Mouse (Mus musculus) lung, embryonic 15.5 days (tissue): ENCODE data around the gene St6gal1. TPM values are rescaled to one million over a fixed set of nuclear protein-coding genes. Genes with fewer than 3 reads are reported as not detected.

Source experiments
- ATAC-seq: fragments of 200-750 bp; cut with Nextera tagmentation; 2 replicates; pipeline ENCODE4 v1.8.0; 2017; ENCODE audit warnings: moderate number of reproducible peaks, borderline replicate concordance; ENCODE audit not compliant: low FRiP score, low TSS enrichment; ENCODE audit errors: extremely low read depth
- H3K27ac ChIP-seq: fragments of 300-500 bp; sonication (generic); 2 replicates; pipeline ENCODE4 v1.5.1; 2015; ENCODE audit warnings: moderate library complexity, mild to moderate bottlenecking, inconsistent platforms
- H3K27me3 ChIP-seq: fragments of 300-500 bp; sonication (generic); 2 replicates; pipeline ENCODE4 v1.6.1; 2015; ENCODE audit warnings: inconsistent platforms
- H3K36me3 ChIP-seq: fragments of 300-500 bp; sonication (generic); 2 replicates; pipeline ENCODE4 v1.6.1; 2015; ENCODE audit warnings: inconsistent platforms
- H3K4me1 ChIP-seq: fragments of 300-500 bp; sonication (generic); 2 replicates; pipeline ENCODE4 v1.6.1; 2015; ENCODE audit warnings: inconsistent platforms
- H3K4me2 ChIP-seq: fragments of 300-500 bp; sonication (generic); 2 replicates; pipeline ENCODE4 v1.6.1; 2015; ENCODE audit warnings: inconsistent platforms, mild to moderate bottlenecking, moderate library complexity
- H3K4me3 ChIP-seq: fragments of 300-500 bp; sonication (generic); 2 replicates; pipeline ENCODE4 v1.5.1; 2015; ENCODE audit warnings: mild to moderate bottlenecking, inconsistent platforms
- H3K9ac ChIP-seq: fragments of 300-500 bp; sonication (generic); 2 replicates; pipeline ENCODE4 v1.6.1; 2015; ENCODE audit warnings: inconsistent platforms
- H3K9me3 ChIP-seq: fragments of 300-500 bp; sonication (generic); 2 replicates; pipeline ENCODE4 v1.6.1; 2016; ENCODE audit warnings: inconsistent platforms
- WGBS: fragments of 180-500 bp; shearing (Covaris S2); methylation state at CpG from one replicate; pipeline ENCODE4 v1.1.7; 2015; 5-methylcytosine and 5-hydroxymethylcytosine counted together
- polyA plus RNA-seq: library from polyadenylated mRNA; unstranded; fragments of >200 nt; fragmentation: Nextera tagmentation; extraction: Ambion mirVana; gene quantifications from 2 replicates; pipeline ENCODE4 v1.2.1, GENCODE M21; 2015

Gene St6gal1
- polyA plus RNA-seq, 1 experiment from 2014 or later, result 52.7 TPM

DNA sequence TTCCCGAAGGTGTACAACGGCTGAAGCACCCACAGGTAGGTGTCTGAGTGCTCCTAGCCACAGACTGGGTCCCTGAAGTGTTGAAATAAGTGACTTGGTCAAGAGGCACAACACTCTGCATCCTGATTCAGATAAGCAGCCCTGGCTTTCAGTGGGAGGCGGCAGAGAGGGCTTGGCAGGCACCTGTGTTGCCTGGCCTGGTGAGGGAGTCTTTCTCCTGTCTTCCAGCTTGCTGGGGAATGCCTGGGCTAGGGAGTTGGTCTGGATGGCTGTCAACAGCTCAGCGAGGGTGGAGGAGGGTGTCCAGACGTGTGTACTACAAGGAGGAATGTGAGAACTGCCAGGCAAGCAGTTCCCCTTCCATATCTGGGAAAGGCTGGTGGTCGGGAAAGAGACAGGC, 15.0 kb downstream of the St6gal1 start:
- no peaks in the 10 kb centered on the region for H3K27me3 ChIP-seq
- 37% methylated on average over 6 of the region's 6 CpGs for WGBS
- H3K9me3 ChIP-seq, result no peaks in the 10 kb centered on the region
- H3K4me1 ChIP-seq, result peaks cover 48% of the 10 kb centered on the region
- peak; percentile 44 for ATAC-seq
- no peak overlapping the region for H3K4me2 ChIP-seq
- peak overlapping the region; percentile 94 for H3K27ac ChIP-seq
- 0 out of 2 replicates have a peak, but pooled peaks cover under 1% of the 10 kb centered on the region for H3K36me3 ChIP-seq
- H3K4me3 ChIP-seq, result no peak overlapping the region
- H3K9ac ChIP-seq, result no peak overlapping the region

DNA sequence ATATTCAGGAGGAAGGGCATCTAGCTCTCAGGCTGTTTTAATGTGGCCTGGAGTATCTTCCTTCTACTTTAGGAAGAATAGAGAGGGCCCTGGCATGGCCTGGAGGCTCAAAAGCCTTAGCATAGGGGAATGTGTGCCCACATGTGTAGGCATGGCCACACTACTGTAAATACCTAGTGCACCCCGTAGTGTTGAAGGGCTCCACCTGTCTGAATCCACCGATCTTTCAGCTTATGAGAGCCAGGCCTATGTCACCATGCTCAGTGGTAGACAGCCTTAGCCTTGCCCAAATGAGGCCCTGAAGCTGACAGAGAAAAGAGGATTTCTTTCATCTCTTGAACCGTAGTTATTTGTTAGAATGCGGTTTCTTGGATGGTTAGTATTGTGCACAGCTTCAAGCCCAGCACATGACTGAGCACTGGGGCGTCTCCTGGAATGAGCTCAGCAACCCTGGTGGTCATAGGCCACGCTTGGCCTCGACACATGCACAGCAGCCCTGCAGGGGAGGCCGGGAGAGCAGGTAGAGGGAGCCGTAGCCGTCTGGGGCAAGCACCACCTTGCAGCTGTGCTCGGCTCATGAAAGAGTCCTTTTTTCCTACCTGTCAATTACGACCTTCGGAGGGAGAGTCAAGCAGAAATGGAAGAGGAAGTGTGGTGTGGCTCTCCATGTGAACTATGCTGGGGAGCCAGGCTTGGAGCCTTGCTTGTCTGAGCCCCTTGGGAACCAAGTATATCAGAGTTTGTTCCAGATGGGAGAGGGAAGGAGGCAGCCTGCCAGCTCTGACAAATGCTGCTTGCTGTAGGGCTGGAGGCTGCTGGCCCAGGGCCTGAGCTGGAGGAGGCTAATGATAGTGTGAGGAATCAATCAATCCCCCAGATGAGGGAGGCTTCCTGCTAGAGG, 15.8 kb downstream of the St6gal1 start:
- H3K27ac ChIP-seq, result peak overlapping the region; percentile 94
- H3K4me2 ChIP-seq, result peak overlapping the region; percentile 26; the same call in 1 of the 2 replicates
- H3K27me3 ChIP-seq, result no peaks in the 10 kb centered on the region
- H3K9ac ChIP-seq, result no peak overlapping the region
- 23% methylated on average over 13 of the region's 13 CpGs for WGBS
- no peaks in the 10 kb centered on the region for H3K9me3 ChIP-seq
- peak; percentile 90 for ATAC-seq
- no peak overlapping the region for H3K4me3 ChIP-seq
- peaks cover 47% of the 10 kb centered on the region for H3K4me1 ChIP-seq
- H3K36me3 ChIP-seq, result no peaks in the 10 kb centered on the region

DNA sequence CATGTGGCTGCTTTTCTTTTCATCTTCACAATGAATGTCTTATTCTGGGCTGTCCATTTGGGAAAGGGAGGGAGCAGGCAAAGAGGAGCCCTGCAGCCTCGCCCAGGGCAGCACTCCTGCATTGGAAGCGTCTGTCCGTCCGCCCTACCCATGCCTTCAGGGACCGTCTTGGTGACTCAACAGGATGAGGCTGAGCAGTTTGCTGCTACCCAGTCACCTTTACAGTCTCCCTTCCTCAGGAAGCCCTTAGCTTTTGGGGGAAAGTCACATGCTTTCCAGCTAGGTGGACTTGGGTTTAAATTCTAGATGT, 16.4 kb downstream of the St6gal1 start:
- Histone ChIP-seq H3K4me2 (no peak overlapping the region), H3K4me1 (peaks cover 47% of the 10 kb centered on the region), H3K9ac (no peak overlapping the region), H3K27me3 (no peaks in the 10 kb centered on the region), H3K9me3 (no peaks in the 10 kb centered on the region), H3K27ac (peak overlapping the region; percentile 94), H3K36me3 (no peaks in the 10 kb centered on the region), H3K4me3 (no peak overlapping the region)
- 46% methylated on average over 5 of the region's 5 CpGs for WGBS
- ATAC-seq, result no peak

DNA sequence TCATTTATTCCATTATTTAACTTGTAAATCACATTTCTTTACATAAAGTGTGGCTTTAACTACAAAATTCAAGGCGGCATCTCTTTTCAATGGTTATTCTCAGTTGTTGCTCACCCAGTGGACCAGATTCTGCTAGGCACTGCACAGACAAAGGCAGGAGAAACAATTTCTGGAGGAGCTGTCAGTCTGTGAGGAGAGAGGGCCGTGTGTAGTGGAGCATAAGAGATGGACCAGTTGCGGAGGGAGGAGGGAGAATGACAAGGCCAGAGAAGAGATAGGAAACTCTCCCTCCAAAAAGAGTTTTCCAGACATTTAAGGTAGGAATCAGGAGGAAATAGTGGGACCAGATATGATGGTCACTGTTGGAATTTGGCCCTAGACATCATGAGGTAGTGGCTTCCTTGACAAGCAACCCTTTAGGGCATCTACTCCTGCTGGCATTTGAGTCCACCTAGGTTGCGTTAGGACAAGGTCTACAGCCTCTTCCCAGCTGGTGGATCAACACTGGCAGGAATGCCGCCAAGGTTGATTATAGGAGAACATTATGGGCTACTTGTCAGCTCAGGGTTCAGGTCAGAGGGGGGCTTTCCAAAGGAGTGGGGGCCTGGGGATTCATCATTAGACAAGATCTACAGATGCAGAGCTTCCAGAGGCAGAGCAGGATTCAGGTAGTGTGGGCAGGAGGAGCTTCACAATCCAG, 19.3 kb downstream of the St6gal1 start:
- ATAC-seq, result no peak
- Histone ChIP-seq H3K4me1 (peaks cover 28% of the 10 kb centered on the region), H3K9me3 (no peaks in the 10 kb centered on the region), H3K27me3 (no peaks in the 10 kb centered on the region), H3K9ac (no peak overlapping the region), H3K36me3 (no peaks in the 10 kb centered on the region), H3K4me2 (no peak overlapping the region), H3K4me3 (no peak overlapping the region), H3K27ac (no peak overlapping the region)
- 85% methylated on average over 5 of the region's 5 CpGs for WGBS

DNA sequence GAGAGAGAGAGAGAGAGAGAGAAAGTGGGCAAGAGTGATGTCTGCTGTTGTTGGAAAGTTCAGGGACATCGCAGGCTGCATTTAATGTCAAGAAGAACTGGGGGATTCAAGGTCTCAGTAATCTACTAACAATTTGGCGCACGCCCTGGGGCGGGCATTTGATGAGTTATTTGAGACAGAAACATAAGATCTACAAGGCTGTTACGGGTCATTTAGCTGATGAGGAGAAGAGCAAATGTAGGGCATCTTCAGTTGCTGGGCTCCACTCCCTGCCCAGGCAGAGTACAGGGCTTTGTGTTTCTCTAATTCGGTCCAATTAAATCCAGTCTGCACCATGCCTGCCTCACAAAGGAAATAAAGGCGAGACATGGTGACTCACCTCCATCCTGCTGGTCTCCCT, 19.9 kb downstream of the St6gal1 start:
- Histone ChIP-seq H3K4me3 (no peak overlapping the region), H3K27me3 (no peaks in the 10 kb centered on the region), H3K4me1 (peaks cover 31% of the 10 kb centered on the region), H3K4me2 (no peak overlapping the region), H3K9me3 (no peaks in the 10 kb centered on the region), H3K36me3 (no peaks in the 10 kb centered on the region), H3K27ac (no peak overlapping the region), H3K9ac (no peak overlapping the region)
- WGBS, result 91% methylated on average over 7 of the region's 7 CpGs
- no peak for ATAC-seq

DNA sequence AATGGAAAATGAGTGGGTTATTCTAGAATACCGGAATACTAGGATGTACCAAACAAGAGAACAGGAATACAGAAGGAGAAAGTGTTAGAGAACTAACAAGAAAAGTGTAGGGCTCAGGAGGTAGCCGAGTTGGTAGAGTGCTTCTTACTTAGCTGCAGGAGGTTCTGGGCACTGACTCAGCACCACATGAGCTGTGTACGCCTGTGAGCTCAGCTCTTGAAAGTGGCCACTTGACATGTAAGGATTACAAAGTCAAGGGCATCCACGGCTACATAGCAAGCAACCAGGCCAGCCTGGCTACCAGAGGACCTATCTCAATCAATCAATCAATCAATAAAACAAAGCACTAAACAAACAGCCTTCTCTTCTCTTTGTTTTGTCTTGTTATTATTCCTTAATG, 24.7 kb downstream of the St6gal1 start:
- 46% methylated on average over 4 of the region's 4 CpGs for WGBS
- peak overlapping the region; percentile 91 for H3K27ac ChIP-seq
- no peak overlapping the region for H3K4me2 ChIP-seq
- H3K27me3 ChIP-seq, result no peaks in the 10 kb centered on the region
- no peaks in the 10 kb centered on the region for H3K36me3 ChIP-seq
- H3K4me3 ChIP-seq, result no peak overlapping the region
- no peak overlapping the region for H3K9ac ChIP-seq
- peaks cover 47% of the 10 kb centered on the region for H3K4me1 ChIP-seq
- ATAC-seq, result no peak
- H3K9me3 ChIP-seq, result no peaks in the 10 kb centered on the region

DNA sequence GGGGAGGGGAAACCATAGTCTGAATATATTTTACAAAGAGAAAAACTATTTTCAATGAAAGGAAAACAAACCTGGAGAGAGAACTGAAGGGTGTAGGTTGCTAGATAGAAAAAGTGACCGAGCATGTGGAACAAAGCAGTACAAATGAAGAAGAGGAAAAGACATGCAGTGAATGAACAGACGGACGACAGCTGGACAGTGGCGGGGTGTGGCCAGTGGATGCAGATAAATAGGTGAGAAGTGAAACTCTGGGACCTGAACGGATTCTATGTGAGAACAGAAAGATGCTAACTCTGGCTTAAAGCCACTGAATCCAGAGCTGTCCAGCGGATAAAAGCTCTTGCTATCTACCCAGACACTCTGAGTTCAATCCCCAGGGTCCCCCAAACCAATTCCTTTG, 25.2 kb downstream of the St6gal1 start:
- Histone ChIP-seq H3K27ac (peak overlapping the region; percentile 91), H3K9ac (no peak overlapping the region), H3K4me2 (0 out of 2 replicates have a peak overlapping the region, but pooled peaks have one; percentile 4), H3K4me1 (peaks cover 47% of the 10 kb centered on the region), H3K27me3 (no peaks in the 10 kb centered on the region), H3K36me3 (no peaks in the 10 kb centered on the region), H3K4me3 (no peak overlapping the region), H3K9me3 (no peaks in the 10 kb centered on the region)
- no peak for ATAC-seq
- 38% methylated on average over 6 of the region's 6 CpGs for WGBS

DNA sequence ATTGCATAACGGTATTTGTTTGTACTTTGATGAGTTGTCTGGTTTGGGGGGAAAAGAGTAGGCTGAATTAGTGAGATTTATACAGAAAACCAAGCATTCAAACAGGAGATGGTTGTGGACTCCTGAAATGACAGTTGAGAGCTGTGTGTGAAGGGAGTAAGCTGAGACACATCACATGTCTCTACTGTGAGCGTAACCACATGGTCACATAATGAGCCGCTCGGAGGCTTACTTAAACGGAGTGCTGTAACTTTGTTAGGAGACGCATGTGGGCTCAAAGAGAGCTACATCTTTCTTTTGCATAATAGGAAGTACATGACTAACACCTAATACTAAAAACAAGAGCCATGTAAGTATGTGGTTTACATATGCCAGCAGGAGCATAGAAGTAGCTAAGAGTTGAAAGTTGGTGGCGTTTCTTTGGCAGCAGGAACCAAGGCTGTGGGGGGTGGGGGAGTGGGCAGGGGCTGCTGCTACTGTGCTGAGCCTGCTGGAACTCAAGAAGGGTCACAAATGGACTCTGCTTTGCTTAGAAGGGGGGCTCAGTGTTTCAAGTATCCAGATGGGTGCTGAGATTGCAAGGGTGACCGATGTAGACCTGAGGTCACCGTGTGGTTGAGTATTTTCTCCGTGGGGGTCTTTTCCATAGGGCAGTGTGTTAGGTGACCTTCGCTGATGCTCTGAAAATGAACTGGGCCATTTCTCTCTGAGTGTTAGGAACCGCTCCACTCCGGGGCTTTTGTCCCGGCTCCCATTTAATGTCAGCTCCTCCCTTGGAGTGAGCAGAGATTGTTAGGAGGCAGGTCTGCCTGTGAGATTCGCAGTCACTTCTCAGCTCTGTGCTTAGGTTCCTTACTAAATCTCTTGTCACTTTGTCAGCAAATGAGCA, 26.3 kb downstream of the St6gal1 start:
- ATAC-seq, result peak; percentile 92
- no peak overlapping the region for H3K4me3 ChIP-seq
- peak overlapping the region; percentile 4; the same call in 1 of the 2 replicates for H3K4me2 ChIP-seq
- no peaks in the 10 kb centered on the region for H3K36me3 ChIP-seq
- peaks cover 47% of the 10 kb centered on the region for H3K4me1 ChIP-seq
- WGBS, result 30% methylated on average over 15 of the region's 15 CpGs
- H3K27me3 ChIP-seq, result no peaks in the 10 kb centered on the region
- H3K9me3 ChIP-seq, result no peaks in the 10 kb centered on the region
- peak overlapping the region; percentile 91 for H3K27ac ChIP-seq
- no peak overlapping the region for H3K9ac ChIP-seq

DNA sequence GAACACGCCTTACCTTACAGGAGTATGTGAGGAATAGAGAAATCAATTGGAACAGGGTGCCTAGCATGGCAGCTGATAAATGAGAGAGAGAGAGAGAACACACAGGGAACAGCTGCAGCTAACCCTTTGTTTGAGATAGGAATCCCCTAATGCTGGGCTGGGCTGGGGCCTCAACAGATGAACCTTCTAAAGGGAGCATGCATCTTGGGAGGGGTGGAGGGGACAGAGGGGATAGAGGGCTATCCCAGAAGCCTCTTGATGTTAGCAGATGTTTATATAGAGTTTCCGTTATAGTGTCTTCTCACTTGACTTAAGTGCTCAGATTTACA, 26.9 kb downstream of the St6gal1 start:
- Histone ChIP-seq H3K9me3 (no peaks in the 10 kb centered on the region), H3K9ac (no peak overlapping the region), H3K4me3 (no peak overlapping the region), H3K4me1 (peaks cover 47% of the 10 kb centered on the region), H3K27me3 (no peaks in the 10 kb centered on the region), H3K36me3 (no peaks in the 10 kb centered on the region), H3K27ac (peak overlapping the region; percentile 91), H3K4me2 (no peak overlapping the region)
- 37% methylated on average over 2 of the region's 2 CpGs for WGBS
- ATAC-seq, result 0 out of 2 replicates have a peak, but pooled peaks have one; percentile 11

DNA sequence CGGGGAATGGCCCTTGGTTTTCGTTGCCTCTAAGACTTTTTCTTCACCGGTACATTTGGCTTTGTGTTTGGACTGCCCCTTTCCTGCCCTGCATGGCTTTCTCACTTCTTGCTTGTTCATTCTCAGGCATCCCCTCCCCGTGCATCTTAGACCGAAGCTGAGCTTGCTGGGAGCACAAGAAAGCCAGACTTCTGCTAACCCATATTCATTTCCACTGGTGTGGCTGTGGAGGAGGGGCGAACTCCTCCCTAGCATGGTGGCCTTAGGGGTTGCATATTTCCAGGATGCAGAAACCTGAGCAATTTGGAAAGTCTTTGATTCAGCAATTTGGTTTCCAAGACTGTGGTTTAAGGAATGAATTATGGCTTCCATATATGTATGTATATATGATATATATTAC, 29.1 kb downstream of the St6gal1 start:
- peaks cover 65% of the 10 kb centered on the region for H3K4me1 ChIP-seq
- no peak overlapping the region for H3K9ac ChIP-seq
- H3K27me3 ChIP-seq, result no peaks in the 10 kb centered on the region
- no peak overlapping the region for H3K4me2 ChIP-seq
- H3K4me3 ChIP-seq, result no peak overlapping the region
- H3K36me3 ChIP-seq, result no peaks in the 10 kb centered on the region
- 48% methylated on average over 6 of the region's 6 CpGs for WGBS
- no peaks in the 10 kb centered on the region for H3K9me3 ChIP-seq
- no peak for ATAC-seq
- H3K27ac ChIP-seq, result peak overlapping the region; percentile 33; the same call in 1 of the 2 replicates

DNA sequence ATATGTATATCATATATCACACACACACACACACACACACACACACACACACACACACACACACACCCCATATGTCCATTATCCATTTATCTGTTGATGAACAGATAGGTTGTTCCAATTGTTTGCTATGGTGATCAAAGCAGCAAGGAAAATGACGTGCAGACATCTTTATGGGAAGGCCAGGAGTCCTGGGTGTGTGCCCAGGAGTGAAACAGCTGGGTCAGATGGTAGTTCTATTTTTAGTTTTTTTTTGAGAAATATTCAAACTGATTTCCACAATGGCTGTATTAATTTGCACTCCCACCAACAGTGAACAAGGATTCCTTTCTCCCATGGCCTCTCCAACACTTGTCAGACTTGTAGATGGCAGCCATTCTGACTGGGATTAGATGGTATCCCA, 29.5 kb downstream of the St6gal1 start:
- Histone ChIP-seq H3K36me3 (no peaks in the 10 kb centered on the region), H3K27ac (no peak overlapping the region), H3K4me1 (peaks cover 65% of the 10 kb centered on the region), H3K4me3 (no peak overlapping the region), H3K27me3 (no peaks in the 10 kb centered on the region), H3K4me2 (no peak overlapping the region), H3K9ac (no peak overlapping the region), H3K9me3 (no peaks in the 10 kb centered on the region)
- no peak for ATAC-seq
- WGBS, result 29% methylated on average over 1 of the region's 1 CpGs
